Mouse (Mus musculus) midbrain, embryonic 15.5 days (tissue): ENCODE data around the gene Ndufs2. TPM values are rescaled to one million over a fixed set of nuclear protein-coding genes. Genes with fewer than 3 reads are reported as not detected.

Source experiments
- polyA plus RNA-seq: library from polyadenylated mRNA; unstranded; fragments of >200 nt; fragmentation: Nextera tagmentation; extraction: Ambion mirVana; gene quantifications from 2 replicates; pipeline ENCODE4 v1.2.1, GENCODE M21; 2015

Ndufs2 gene
- polyA plus RNA-seq, 1 experiment from 2014 or later = 229 TPM

Other genes with a start within 250 kb of the Ndufs2 start
- 0.53 and 0.54 TPM in 2 replicates for gene Fcgr4, start 232.5 kb downstream of the Ndufs2 start, polyA plus RNA-seq
- 10.7 and 11.7 TPM in 2 replicates for gene Fcgr3, start 186.5 kb downstream of the Ndufs2 start, polyA plus RNA-seq
- 6.5 and 9.0 TPM in 2 replicates for gene Cfap126, start 137.5 kb downstream of the Ndufs2 start, polyA plus RNA-seq
- 286 and 289 TPM in 2 replicates for gene Sdhc, start 100.8 kb downstream of the Ndufs2 start, polyA plus RNA-seq
- 0.24 and 0.37 TPM in 2 replicates for gene Mpz, start 100.7 kb downstream of the Ndufs2 start, polyA plus RNA-seq
- 17.9 and 19.4 TPM in 2 replicates for gene Pcp4l1, start 55.1 kb downstream of the Ndufs2 start, polyA plus RNA-seq
- 0.23 and 0.34 TPM in 2 replicates for gene Nr1i3, start 37.4 kb downstream of the Ndufs2 start, polyA plus RNA-seq
- gene Tomm40l, start 28.9 kb downstream of the Ndufs2 start, polyA plus RNA-seq = 48.1 and 56.5 TPM in 2 replicates
- gene Apoa2, start 26.3 kb downstream of the Ndufs2 start, polyA plus RNA-seq = 3.4 and 11.6 TPM in 2 replicates
- 27.3 and 33.2 TPM in 2 replicates for gene Fcer1g, start 17.0 kb downstream of the Ndufs2 start, polyA plus RNA-seq
- gene Adamts4, start 967 bp downstream of the Ndufs2 start, polyA plus RNA-seq = 7.0 and 7.1 TPM in 2 replicates
- gene B4galt3, start 18.9 kb upstream of the Ndufs2 start, polyA plus RNA-seq = 112 and 116 TPM in 2 replicates
- gene Ppox, start 29.8 kb upstream of the Ndufs2 start, polyA plus RNA-seq = 48.7 and 56.2 TPM in 2 replicates
- 119 and 122 TPM in 2 replicates for gene Usp21, start 36.6 kb upstream of the Ndufs2 start, polyA plus RNA-seq
- 99.7 and 102 TPM in 2 replicates for gene Ufc1, start 43.6 kb upstream of the Ndufs2 start, polyA plus RNA-seq
- 52.9 and 53.5 TPM in 2 replicates for gene Dedd, start 77.8 kb upstream of the Ndufs2 start, polyA plus RNA-seq
- 52.2 and 54.2 TPM in 2 replicates for gene Nit1, start 94.3 kb upstream of the Ndufs2 start, polyA plus RNA-seq
- gene Pfdn2, start 94.3 kb upstream of the Ndufs2 start, polyA plus RNA-seq = 146 and 150 TPM in 2 replicates
- 3.3 and 4.5 TPM in 2 replicates for gene Klhdc9, start 109.4 kb upstream of the Ndufs2 start, polyA plus RNA-seq
- gene Nectin4, start 118.7 kb upstream of the Ndufs2 start, polyA plus RNA-seq = 3.1 and 3.6 TPM in 2 replicates
- 0.66 and 0.87 TPM in 2 replicates for gene Arhgap30, start 137.6 kb upstream of the Ndufs2 start, polyA plus RNA-seq
- gene Usf1, start 159.9 kb upstream of the Ndufs2 start, polyA plus RNA-seq = 205 and 216 TPM in 2 replicates
- 8.4 and 8.8 TPM in 2 replicates for gene Tstd1, start 167.5 kb upstream of the Ndufs2 start, polyA plus RNA-seq
- gene F11r, start 186.1 kb upstream of the Ndufs2 start, polyA plus RNA-seq = 9.4 and 11.8 TPM in 2 replicates